Mouse (Mus musculus) limb, embryonic 12.5 days (tissue): ENCODE results near the gene Mxi1. TPM values are rescaled to one million over a fixed set of nuclear protein-coding genes. Genes with fewer than 3 reads are reported as not detected.

ENCODE experiments used
- ATAC-seq: fragments of 200-750 bp; cut with Nextera tagmentation; 2 replicates; pipeline ENCODE4 v1.8.0; 2017; ENCODE audit warnings: low read depth, moderate TSS enrichment; ENCODE audit not compliant: insufficient number of reproducible peaks, insufficient read depth, low FRiP score, low TSS enrichment
- H3K27ac ChIP-seq: fragments of 300-500 bp; sonication (generic); 2 replicates; pipeline ENCODE4 v1.5.1; 2016; ENCODE audit warnings: mild to moderate bottlenecking, moderate library complexity
- H3K27me3 ChIP-seq: fragments of 300-500 bp; sonication (generic); 2 replicates; pipeline ENCODE4 v1.6.1; 2016; ENCODE audit warnings: mild to moderate bottlenecking, moderate library complexity
- H3K36me3 ChIP-seq: fragments of 300-500 bp; sonication (generic); 2 replicates; pipeline ENCODE4 v1.6.1; 2016; ENCODE audit warnings: mild to moderate bottlenecking, moderate library complexity
- H3K4me1 ChIP-seq: fragments of 300-500 bp; sonication (generic); replicated peaks from 2 replicates; pipeline ENCODE4 v1.6.1; 2016
- H3K4me2 ChIP-seq: fragments of 300-500 bp; sonication (generic); 2 replicates; pipeline ENCODE4 v1.6.1; 2016; ENCODE audit warnings: mild to moderate bottlenecking, moderate library complexity
- H3K4me3 ChIP-seq: fragments of 300-500 bp; sonication (generic); replicated peaks from 2 replicates; pipeline ENCODE4 v1.5.1; 2016; ENCODE audit warnings: mild to moderate bottlenecking
- H3K9ac ChIP-seq: fragments of 300-500 bp; sonication (generic); replicated peaks from 2 replicates; pipeline ENCODE4 v1.6.1; 2016; ENCODE audit warnings: mild to moderate bottlenecking, moderate library complexity
- H3K9me3 ChIP-seq: fragments of 300-500 bp; sonication (generic); 2 replicates; pipeline ENCODE4 v1.6.1; 2016; ENCODE audit warnings: mild to moderate bottlenecking, moderate library complexity
- WGBS: fragments of 180-500 bp; shearing (Covaris S2); methylation state at CpG from one replicate; pipeline ENCODE4 v1.1.7; 2016; 5-methylcytosine and 5-hydroxymethylcytosine counted together
- polyA plus RNA-seq: library from polyadenylated mRNA; unstranded; fragments of >200 nt; fragmentation: Nextera tagmentation; extraction: Ambion mirVana; gene quantifications from 2 replicates; pipeline ENCODE4 v1.2.1, GENCODE M21; 2016

Gene Mxi1
- polyA plus RNA-seq, 1 experiment from 2014 or later, result 46.6 TPM

GRCm38 (mm10) chr19:53278491-53279415 lies 31.6 kb upstream of the Mxi1 start:
- Histone ChIP-seq H3K27ac (0 out of 2 replicates have a peak overlapping the region, but pooled peaks have one; percentile 4), H3K27me3 (0 out of 2 replicates have a peak, but pooled peaks cover 3% of the 10 kb centered on the region), H3K36me3 (no peaks in the 10 kb centered on the region), H3K9ac (no peak overlapping the region), H3K4me1 (peaks cover 22% of the 10 kb centered on the region), H3K4me2 (no peak overlapping the region), H3K9me3 (no peaks in the 10 kb centered on the region), H3K4me3 (no peak overlapping the region)
- WGBS, result 67% methylated on average over 19 of the region's 19 CpGs
- ATAC-seq, result no peak

- no peak overlapping the region for H3K9ac ChIP-seq
- H3K27me3 ChIP-seq, result 0 out of 2 replicates have a peak, but pooled peaks cover 3% of the 10 kb centered on the region
- no peak overlapping the region for H3K4me3 ChIP-seq
- no peak overlapping the region for H3K27ac ChIP-seq
- no peak for ATAC-seq
- peaks cover 23% of the 10 kb centered on the region for H3K4me1 ChIP-seq
- WGBS, result 91% methylated on average over 8 of the region's 8 CpGs
- no peaks in the 10 kb centered on the region for H3K9me3 ChIP-seq
- no peak overlapping the region for H3K4me2 ChIP-seq
- no peaks in the 10 kb centered on the region for H3K36me3 ChIP-seq
Measured at GRCm38 (mm10) chr19:53280254-53280653, 30.1 kb upstream of the Mxi1 start.

GRCm38 (mm10) chr19:53282571-53282970 lies 27.7 kb upstream of the Mxi1 start:
- WGBS, result 83% methylated on average over 10 of the region's 10 CpGs
- H3K36me3 ChIP-seq, result no peaks in the 10 kb centered on the region
- no peak overlapping the region for H3K9ac ChIP-seq
- H3K27ac ChIP-seq, result no peak overlapping the region
- 0 out of 2 replicates have a peak, but pooled peaks cover 3% of the 10 kb centered on the region for H3K27me3 ChIP-seq
- H3K4me3 ChIP-seq, result no peak overlapping the region
- no peak overlapping the region for H3K4me2 ChIP-seq
- 0 out of 2 replicates have a peak, but pooled peaks cover 8% of the 10 kb centered on the region for H3K4me1 ChIP-seq
- no peaks in the 10 kb centered on the region for H3K9me3 ChIP-seq
- no peak for ATAC-seq

DNA sequence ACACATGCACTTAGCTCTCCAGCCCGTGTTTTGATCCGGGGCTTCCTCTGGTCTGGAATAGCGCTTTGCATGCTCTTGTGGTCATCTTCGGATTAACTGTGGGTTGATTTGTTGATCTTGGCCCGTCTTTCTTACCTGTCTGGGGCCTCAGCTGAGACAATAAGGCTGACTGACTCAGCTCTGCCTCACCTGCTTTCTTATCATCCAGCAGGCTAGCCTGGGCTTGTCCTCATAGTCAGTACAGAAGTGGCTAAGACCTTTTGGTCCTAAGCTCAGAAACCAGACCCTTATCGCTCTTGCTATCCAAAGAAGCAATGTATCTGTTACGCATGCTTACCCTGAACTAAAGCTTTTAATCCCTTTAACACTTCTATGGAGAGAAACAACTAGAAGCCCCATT lies 26.6 kb upstream of the Mxi1 start:
- ATAC-seq, result no peak
- WGBS, result 84% methylated on average over 7 of the region's 7 CpGs
- no peak overlapping the region for H3K4me3 ChIP-seq
- H3K4me1 ChIP-seq, result 0 out of 2 replicates have a peak, but pooled peaks cover 8% of the 10 kb centered on the region
- H3K9me3 ChIP-seq, result no peaks in the 10 kb centered on the region
- H3K4me2 ChIP-seq, result no peak overlapping the region
- no peaks in the 10 kb centered on the region for H3K36me3 ChIP-seq
- no peak overlapping the region for H3K27ac ChIP-seq
- no peak overlapping the region for H3K9ac ChIP-seq
- H3K27me3 ChIP-seq, result 0 out of 2 replicates have a peak, but pooled peaks cover 3% of the 10 kb centered on the region

DNA sequence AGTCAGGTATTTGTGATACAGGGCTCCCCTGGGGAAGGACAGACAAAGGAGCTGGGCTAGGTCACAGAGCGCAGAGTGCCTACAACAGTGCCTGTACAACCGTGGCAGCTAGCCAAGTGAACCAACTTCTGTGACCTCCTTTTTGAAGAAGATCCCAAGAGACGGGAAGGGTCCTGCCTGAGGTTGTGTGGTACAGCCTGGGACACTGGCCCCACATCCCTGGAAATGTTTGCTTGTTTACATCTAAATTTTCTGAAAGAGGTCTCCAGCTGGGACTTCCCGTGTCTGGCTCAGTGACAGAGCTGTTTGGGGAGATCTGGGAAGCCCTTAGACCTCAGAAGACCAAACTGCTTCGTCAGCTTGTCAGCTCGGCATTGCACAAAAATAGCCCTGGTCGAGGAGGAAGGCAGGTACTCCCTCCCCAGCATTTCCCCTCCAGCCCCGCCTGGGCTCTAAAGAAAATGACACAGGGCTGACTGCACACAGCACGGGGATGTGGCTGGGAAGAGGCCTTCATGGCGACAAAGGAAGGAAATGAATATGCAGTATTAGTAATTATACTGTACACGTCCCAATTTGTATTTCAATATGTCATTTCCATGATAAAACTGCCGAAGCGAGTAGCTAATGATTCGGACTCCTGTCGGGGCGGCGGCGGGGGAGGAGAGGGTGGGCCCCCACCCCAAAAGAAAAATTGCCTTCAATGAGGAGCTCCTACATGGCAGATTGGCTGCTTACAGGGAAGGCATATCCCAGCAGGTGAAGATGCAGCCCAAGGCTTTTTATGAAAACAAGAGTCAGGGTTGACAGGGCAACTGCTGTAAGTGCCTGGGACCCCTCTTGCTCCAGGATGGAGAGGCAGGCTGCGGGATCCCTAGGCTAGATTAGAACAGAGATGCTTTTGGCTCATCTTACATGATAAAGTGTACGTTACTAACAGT lies 25.8 kb upstream of the Mxi1 start:
- WGBS, result 41% methylated on average over 20 of the region's 20 CpGs
- Histone ChIP-seq H3K36me3 (no peaks in the 10 kb centered on the region), H3K9ac (no peak overlapping the region), H3K9me3 (no peaks in the 10 kb centered on the region), H3K4me3 (no peak overlapping the region), H3K4me2 (no peak overlapping the region), H3K4me1 (0 out of 2 replicates have a peak, but pooled peaks cover 4% of the 10 kb centered on the region), H3K27me3 (0 out of 2 replicates have a peak, but pooled peaks cover 3% of the 10 kb centered on the region), H3K27ac (no peak overlapping the region)
- no peak for ATAC-seq

GRCm38 (mm10) chr19:53296331-53297254 lies 13.7 kb upstream of the Mxi1 start:
- Histone ChIP-seq H3K36me3 (no peaks in the 10 kb centered on the region), H3K4me3 (no peak overlapping the region), H3K4me2 (no peak overlapping the region), H3K27me3 (no peaks in the 10 kb centered on the region), H3K27ac (no peak overlapping the region), H3K4me1 (peaks cover 6% of the 10 kb centered on the region; the same call in 1 of the 2 replicates), H3K9me3 (no peaks in the 10 kb centered on the region), H3K9ac (no peak overlapping the region)
- no peak for ATAC-seq
- WGBS, result 78% methylated on average over 23 of the region's 23 CpGs

GRCm38 (mm10) chr19:53299156-53299828 lies 11.0 kb upstream of the Mxi1 start:
- 59% methylated on average over 17 of the region's 17 CpGs for whole genome bisulfite sequencing
- no peak overlapping the region for H3K4me3 ChIP-seq
- H3K27me3 ChIP-seq, result no peaks in the 10 kb centered on the region
- no peak overlapping the region for H3K9ac ChIP-seq
- ATAC-seq, result no peak
- no peak overlapping the region for H3K4me2 ChIP-seq
- H3K27ac ChIP-seq, result no peak overlapping the region
- no peaks in the 10 kb centered on the region for H3K36me3 ChIP-seq
- H3K9me3 ChIP-seq, result no peaks in the 10 kb centered on the region
- H3K4me1 ChIP-seq, result peaks cover 6% of the 10 kb centered on the region; the same call in 1 of the 2 replicates

- no peak for ATAC-seq
- Histone ChIP-seq H3K27me3 (no peaks in the 10 kb centered on the region), H3K4me1 (peaks cover 6% of the 10 kb centered on the region; the same call in 1 of the 2 replicates), H3K4me2 (no peak overlapping the region), H3K9me3 (no peaks in the 10 kb centered on the region), H3K27ac (no peak overlapping the region), H3K36me3 (no peaks in the 10 kb centered on the region), H3K4me3 (no peak overlapping the region), H3K9ac (no peak overlapping the region)
- 89% methylated on average over 4 of the region's 4 CpGs for WGBS
Measured at GRCm38 (mm10) chr19:53299829-53300181, 10.5 kb upstream of the Mxi1 start.

GRCm38 (mm10) chr19:53303382-53303781 lies 6.9 kb upstream of the Mxi1 start:
- no peak for ATAC-seq
- H3K4me2 ChIP-seq, result no peak overlapping the region
- H3K4me1 ChIP-seq, result peaks cover 11% of the 10 kb centered on the region
- no peaks in the 10 kb centered on the region for H3K36me3 ChIP-seq
- no peaks in the 10 kb centered on the region for H3K9me3 ChIP-seq
- WGBS, result 82% methylated on average over 7 of the region's 7 CpGs
- no peak overlapping the region for H3K9ac ChIP-seq
- H3K27me3 ChIP-seq, result no peaks in the 10 kb centered on the region
- H3K27ac ChIP-seq, result no peak overlapping the region
- H3K4me3 ChIP-seq, result no peak overlapping the region

DNA sequence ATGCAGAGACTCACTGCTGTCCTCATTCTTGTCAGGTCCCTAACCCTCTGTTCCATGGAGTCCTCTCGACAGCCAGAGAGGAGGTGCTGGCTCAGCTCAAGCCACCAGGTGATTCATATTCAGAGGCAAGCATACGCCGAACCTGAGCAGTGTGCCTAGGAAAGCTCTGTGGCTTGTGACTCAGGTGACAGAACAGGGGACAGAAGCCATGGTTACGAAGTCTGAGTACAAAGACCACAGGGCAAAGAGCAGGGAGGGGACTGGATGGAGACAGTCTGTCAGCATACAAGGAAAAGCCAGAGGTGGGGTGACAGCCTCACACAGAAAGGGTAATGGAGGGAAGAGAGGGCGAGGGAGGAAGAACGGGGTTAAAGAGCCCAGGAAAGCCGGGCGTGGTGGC lies 4.7 kb upstream of the Mxi1 start:
- H3K4me2 ChIP-seq, result no peak overlapping the region
- H3K36me3 ChIP-seq, result no peaks in the 10 kb centered on the region
- H3K4me3 ChIP-seq, result no peak overlapping the region
- no peaks in the 10 kb centered on the region for H3K27me3 ChIP-seq
- ATAC-seq, result no peak
- H3K9ac ChIP-seq, result no peak overlapping the region
- H3K27ac ChIP-seq, result no peak overlapping the region
- peaks cover 16% of the 10 kb centered on the region for H3K4me1 ChIP-seq
- 90% methylated on average over 8 of the region's 8 CpGs for WGBS
- H3K9me3 ChIP-seq, result no peaks in the 10 kb centered on the region
